Mouse (Mus musculus) left cerebral cortex, adult 18-20 months (tissue): ENCODE measurements at regions not wholly inside any gene's neighbourhood (a gene's known extent, or its start where the extent isn't known, plus 50 kb on each side); places are given as distances from the start of the nearest gene placed in this dataset.

Experiments
- DNase-seq, 2 experiments: peaks; one replicate each; pipeline ENCODE4 v3.0.0; 2021 to 2022; ENCODE audit warnings: low spot score in 2 of 2, mixed read lengths in 1 of 2

GRCm38 (mm10) chr17:94553400-94553799, 196.4 kb downstream of the Mettl4 start:
- peak; percentile 18 to 28 for DNase-seq

DNA sequence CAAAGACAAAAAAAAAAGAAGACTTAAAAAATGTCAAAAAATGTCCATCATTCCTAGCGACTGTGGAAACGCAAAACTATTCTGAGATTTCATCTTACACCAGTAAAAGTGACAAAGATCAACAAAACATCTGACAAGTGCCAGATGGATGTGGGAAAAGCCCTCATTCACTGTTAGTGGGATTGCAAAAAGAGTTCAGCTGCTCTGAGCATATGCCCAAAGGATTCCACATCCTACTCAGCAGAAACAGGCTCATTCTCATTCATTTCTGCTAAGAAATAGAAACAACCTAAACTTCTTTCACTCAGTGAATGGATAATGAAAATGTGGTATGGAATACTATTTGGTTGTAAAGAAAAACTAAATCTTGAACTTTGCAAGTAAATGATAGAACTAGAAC, 221.1 kb downstream of the Mettl4 start:
- peak; percentile 2 to 32 for DNase-seq
